Mouse (Mus musculus) megakaryocyte, embryonic 14.5 days (primary cell): ENCODE measurements around the gene Rassf5.

Source experiments
- FLI1 ChIP-seq: IDR thresholded peaks from 2 replicates; pipeline ENCODE4 v1.6.1; 2012; ENCODE audit warnings: low read length, inconsistent platforms, mixed read lengths
- GATA1 ChIP-seq: IDR thresholded peaks from 3 replicates; pipeline ENCODE4 v1.6.1; 2012; ENCODE audit warnings: mixed read lengths, low read length, inconsistent platforms, borderline replicate concordance

DNA sequence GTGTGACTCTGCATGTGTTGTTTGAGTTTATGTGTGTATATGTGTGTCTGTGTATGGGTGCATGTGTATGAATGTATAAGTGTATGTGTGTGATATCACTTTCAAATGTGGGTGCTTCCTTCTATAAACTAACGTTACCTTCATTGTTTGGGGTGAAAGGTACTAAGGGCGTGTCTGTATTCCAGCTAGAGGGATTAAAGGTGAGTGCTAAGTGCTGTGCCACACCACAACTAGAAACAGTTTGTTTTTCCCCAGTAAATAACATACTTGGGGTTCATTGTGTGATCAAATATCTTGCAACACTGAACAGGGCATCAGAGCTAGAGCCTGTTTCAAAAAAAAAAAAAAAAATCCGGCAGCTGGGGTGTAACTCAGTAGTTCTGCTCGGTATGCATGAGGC lies 36.7 kb upstream of the Rassf5 start:
- TF ChIP-seq GATA1 (no peak), FLI1 (no peak)
